Mouse (Mus musculus): ENCODE measurements around the gene Zdhhc5. TPM values are rescaled to one million over a fixed set of nuclear protein-coding genes. Genes with fewer than 3 reads are reported as not detected.
A peak's percentile ranks its signal among the peaks of the same experiment; 100 is the strongest.

Zdhhc5 gene
- total RNA-seq, 2 experiments from 2014 or later, result 77.5 to 85.0 TPM

- ATAC-seq (replicated peaks; ENCODE audit: low FRiP score, poor library complexity, severe bottlenecking), result no peak
Observed at GRCm38 (mm10) chr2:84653354-84653753, 61.6 kb downstream of the Zdhhc5 start.

GRCm38 (mm10) chr2:84650464-84651195 is 64.3 kb downstream of the Zdhhc5 start, which contains the start of gene Ctnnd1:
Gene Ctnnd1 (minus strand): TSS chr2:84650765.
- peak; percentile 90 for ATAC-seq (replicated peaks; ENCODE audit: low FRiP score, poor library complexity, severe bottlenecking)

- peak; percentile 73; the same call in 1 of the 2 replicates for ATAC-seq (replicated peaks; ENCODE audit: low FRiP score, poor library complexity, severe bottlenecking)
Observed at GRCm38 (mm10) chr2:84649674-84650073, 65.3 kb downstream of the Zdhhc5 start.

GRCm38 (mm10) chr2:84648369-84648768 is 66.6 kb downstream of the Zdhhc5 start:
- no peak for ATAC-seq (replicated peaks; ENCODE audit: low FRiP score, poor library complexity, severe bottlenecking)

- ATAC-seq (replicated peaks; ENCODE audit: low FRiP score, poor library complexity, severe bottlenecking), result no peak
Observed at GRCm38 (mm10) chr2:84647051-84647568, 67.9 kb downstream of the Zdhhc5 start.

GRCm38 (mm10) chr2:84646138-84646537 is 68.8 kb downstream of the Zdhhc5 start:
- no peak for ATAC-seq (replicated peaks; ENCODE audit: low FRiP score, poor library complexity, severe bottlenecking)

GRCm38 (mm10) chr2:84640833-84641232 is 74.1 kb downstream of the Zdhhc5 start:
- no peak for ATAC-seq (replicated peaks; ENCODE audit: low FRiP score, poor library complexity, severe bottlenecking)

GRCm38 (mm10) chr2:84638428-84639220 is 76.4 kb downstream of the Zdhhc5 start:
- ATAC-seq (replicated peaks; ENCODE audit: low FRiP score, poor library complexity, severe bottlenecking), result no peak

Other genes starting within 250 kb of the Zdhhc5 start
- 7.1 and 14.4 TPM in 2 replicates for gene Tfpi, start 238.4 kb downstream of the Zdhhc5 start, total RNA-seq (2015; ENCODE audit: low replicate concordance)
- gene Tfpi, start 238.4 kb downstream of the Zdhhc5 start, total RNA-seq (2017; ENCODE audit: low replicate concordance), result 2.4 and 2.9 TPM in 2 replicates
- gene Ctnnd1, start 64.4 kb downstream of the Zdhhc5 start, total RNA-seq (2015; ENCODE audit: low replicate concordance), result 11.2 and 15.1 TPM in 2 replicates
- 7.0 and 18.7 TPM in 2 replicates for gene Ctnnd1, start 64.4 kb downstream of the Zdhhc5 start, total RNA-seq (2017; ENCODE audit: low replicate concordance)
- not detected in 2 replicates for gene Btbd18, start 56.1 kb downstream of the Zdhhc5 start, total RNA-seq (2015; ENCODE audit: low replicate concordance)
- not detected in 2 replicates for gene Btbd18, start 56.1 kb downstream of the Zdhhc5 start, total RNA-seq (2017; ENCODE audit: low replicate concordance)
- 59.8 and 66.2 TPM in 2 replicates for gene Selenoh, start 44.4 kb downstream of the Zdhhc5 start, total RNA-seq (2015; ENCODE audit: low replicate concordance)
- 21.6 and 28.2 TPM in 2 replicates for gene Selenoh, start 44.4 kb downstream of the Zdhhc5 start, total RNA-seq (2017; ENCODE audit: low replicate concordance)
- gene Gm28635, start 37.1 kb downstream of the Zdhhc5 start, total RNA-seq (2015; ENCODE audit: low replicate concordance), result not detected in 2 replicates
- 1.1 TPM in 1 of 2 replicates, not detected in the other for gene Gm28635, start 37.1 kb downstream of the Zdhhc5 start, total RNA-seq (2017; ENCODE audit: low replicate concordance)
- gene Med19, start 36.8 kb downstream of the Zdhhc5 start, total RNA-seq (2015; ENCODE audit: low replicate concordance), result 29.3 and 36.0 TPM in 2 replicates
- 42.9 and 47.5 TPM in 2 replicates for gene Med19, start 36.8 kb downstream of the Zdhhc5 start, total RNA-seq (2017; ENCODE audit: low replicate concordance)
- gene Tmx2, start 36.0 kb downstream of the Zdhhc5 start, total RNA-seq (2015; ENCODE audit: low replicate concordance), result 52.4 and 74.6 TPM in 2 replicates
- 42.6 and 43.2 TPM in 2 replicates for gene Tmx2, start 36.0 kb downstream of the Zdhhc5 start, total RNA-seq (2017; ENCODE audit: low replicate concordance)
- gene Clp1, start 12.2 kb upstream of the Zdhhc5 start, total RNA-seq (2015; ENCODE audit: low replicate concordance), result 67.4 and 70.0 TPM in 2 replicates
- 26.2 and 54.4 TPM in 2 replicates for gene Clp1, start 12.2 kb upstream of the Zdhhc5 start, total RNA-seq (2017; ENCODE audit: low replicate concordance)
- 377 and 399 TPM in 2 replicates for gene Ypel4, start 18.9 kb upstream of the Zdhhc5 start, total RNA-seq (2015; ENCODE audit: low replicate concordance)
- gene Ypel4, start 18.9 kb upstream of the Zdhhc5 start, total RNA-seq (2017; ENCODE audit: low replicate concordance), result 327 and 382 TPM in 2 replicates
- not detected in 2 replicates for gene Gm19426, start 28.5 kb upstream of the Zdhhc5 start, total RNA-seq (2015; ENCODE audit: low replicate concordance)
- gene Gm19426, start 28.5 kb upstream of the Zdhhc5 start, total RNA-seq (2017; ENCODE audit: low replicate concordance), result not detected in 2 replicates
- 0.72 and 12.6 TPM in 2 replicates for gene Serping1, start 60.3 kb upstream of the Zdhhc5 start, total RNA-seq (2015; ENCODE audit: low replicate concordance)
- gene Serping1, start 60.3 kb upstream of the Zdhhc5 start, total RNA-seq (2017; ENCODE audit: low replicate concordance), result 1.8 and 3.8 TPM in 2 replicates
- 424 and 462 TPM in 2 replicates for gene Ube2l6, start 83.6 kb upstream of the Zdhhc5 start, total RNA-seq (2015; ENCODE audit: low replicate concordance)
- 282 and 312 TPM in 2 replicates for gene Ube2l6, start 83.6 kb upstream of the Zdhhc5 start, total RNA-seq (2017; ENCODE audit: low replicate concordance)
- not detected in 2 replicates for gene Smtnl1, start 107.5 kb upstream of the Zdhhc5 start, total RNA-seq (2015; ENCODE audit: low replicate concordance)
- not detected in 2 replicates for gene Smtnl1, start 107.5 kb upstream of the Zdhhc5 start, total RNA-seq (2017; ENCODE audit: low replicate concordance)
- 16.8 and 17.3 TPM in 2 replicates for gene Timm10, start 111.8 kb upstream of the Zdhhc5 start, total RNA-seq (2015; ENCODE audit: low replicate concordance)
- 6.5 TPM in 1 of 2 replicates, not detected in the other for gene Timm10, start 111.8 kb upstream of the Zdhhc5 start, total RNA-seq (2017; ENCODE audit: low replicate concordance)
- 716 and 794 TPM in 2 replicates for gene Slc43a1, start 123.7 kb upstream of the Zdhhc5 start, total RNA-seq (2015; ENCODE audit: low replicate concordance)
- gene Slc43a1, start 123.7 kb upstream of the Zdhhc5 start, total RNA-seq (2017; ENCODE audit: low replicate concordance), result 395 and 487 TPM in 2 replicates
- gene Rtn4rl2, start 171.5 kb upstream of the Zdhhc5 start, total RNA-seq (2015; ENCODE audit: low replicate concordance), result not detected in 2 replicates
- gene Rtn4rl2, start 171.5 kb upstream of the Zdhhc5 start, total RNA-seq (2017; ENCODE audit: low replicate concordance), result not detected in 2 replicates
- gene Slc43a3, start 221.4 kb upstream of the Zdhhc5 start, total RNA-seq (2015; ENCODE audit: low replicate concordance), result 480 and 538 TPM in 2 replicates
- 432 and 465 TPM in 2 replicates for gene Slc43a3, start 221.4 kb upstream of the Zdhhc5 start, total RNA-seq (2017; ENCODE audit: low replicate concordance)

Measured in erythroid progenitor cell, adult 5-6 weeks (primary cell).